Comparison of ENCODE assay signal across 30 mouse cellular contexts in genomic region chr8:65053554-65053953, GRCm38 (mm10). TPM values are rescaled to one million over a fixed set of nuclear protein-coding genes. Genes with fewer than 3 reads are reported as not detected.
A peak's percentile ranks its signal among the peaks of the same experiment; 100 is the strongest.
DNase-seq lines count a peak whose midpoint lies in the region; ATAC-seq and TF ChIP-seq lines count a peak whose summit lies in the region.
"Had no signal": no experiment of that assay in that cellular context is flagged by ENCODE, and none has a peak within 500 bp of the region (broad histone marks: within the 10 kb centered on the region; RNA-seq: fewer than 3 reads in every experiment).

No protein-coding gene starts in this region.

- no peaks in the 10 kb centered on the region for H3K4me1 ChIP-seq in midbrain, embryonic 11.5 days (ENCODE audit: control insufficient read depth, insufficient read depth, low read length)
- no peaks in the 10 kb centered on the region for H3K4me1 ChIP-seq in midbrain, embryonic 10.5 days
- peaks cover 25% of the 10 kb centered on the region for H3K4me1 ChIP-seq in limb, embryonic 10.5 days
- peaks cover 19% of the 10 kb centered on the region for H3K4me1 ChIP-seq in limb, embryonic 13.5 days
- H3K4me1 ChIP-seq: forebrain, embryonic 10.5 days; forebrain, embryonic 13.5 days; heart, embryonic 12.5 days; heart, embryonic 15.5 days; hindbrain, embryonic 15.5 days had no signal

- no peak for ATAC-seq in midbrain, embryonic 11.5 days (ENCODE audit: low FRiP score)
- no peak for ATAC-seq in limb, embryonic 13.5 days (ENCODE audit: low FRiP score, low read depth)
- ATAC-seq: forebrain, embryonic 13.5 days; forebrain, embryonic 16.5 days had no signal

- H3K36me3 ChIP-seq in midbrain, embryonic 11.5 days (ENCODE audit: control insufficient read depth, insufficient read depth, low read length) = no peaks in the 10 kb centered on the region
- no peaks in the 10 kb centered on the region for H3K36me3 ChIP-seq in midbrain, embryonic 10.5 days
- H3K36me3 ChIP-seq in limb, embryonic 10.5 days = no peaks in the 10 kb centered on the region
- no peaks in the 10 kb centered on the region for H3K36me3 ChIP-seq in limb, embryonic 13.5 days
- H3K36me3 ChIP-seq: forebrain, embryonic 10.5 days; heart, embryonic 12.5 days; heart, embryonic 15.5 days; hindbrain, embryonic 15.5 days had no signal

- H3K9ac ChIP-seq in midbrain, embryonic 11.5 days (ENCODE audit: low read length) = no peak overlapping the region
- no peak overlapping the region for H3K9ac ChIP-seq in limb, embryonic 13.5 days
- H3K9ac ChIP-seq: forebrain, embryonic 13.5 days; heart, embryonic 12.5 days; heart, embryonic 15.5 days; hindbrain, embryonic 15.5 days had no signal

- H3K4me3 ChIP-seq in midbrain, embryonic 11.5 days (ENCODE audit: low read depth, low read length) = no peak overlapping the region
- no peak overlapping the region for H3K4me3 ChIP-seq in midbrain, embryonic 10.5 days
- no peak overlapping the region for H3K4me3 ChIP-seq in limb, embryonic 10.5 days
- no peak overlapping the region for H3K4me3 ChIP-seq in limb, embryonic 13.5 days
- no peak overlapping the region for H3K4me3 ChIP-seq in layer of hippocampus, adult 2 months
- H3K4me3 ChIP-seq: forebrain, embryonic 10.5 days; forebrain, embryonic 13.5 days; heart, embryonic 12.5 days; heart, embryonic 15.5 days; hindbrain, embryonic 15.5 days had no signal

- no peak overlapping the region for H3K27ac ChIP-seq in midbrain, embryonic 11.5 days (ENCODE audit: low read depth, low read length)
- no peak overlapping the region for H3K27ac ChIP-seq in midbrain, embryonic 10.5 days (replicated peaks)
- peak overlapping the region; percentile 85 for H3K27ac ChIP-seq in limb, embryonic 10.5 days
- peak overlapping the region; percentile 40 for H3K27ac ChIP-seq in limb, embryonic 13.5 days
- no peak overlapping the region for H3K27ac ChIP-seq in layer of hippocampus, adult 2 months
- H3K27ac ChIP-seq: forebrain, embryonic 10.5 days; forebrain, embryonic 13.5 days; heart, embryonic 15.5 days; hindbrain, embryonic 15.5 days had no signal

- H3K27me3 ChIP-seq in midbrain, embryonic 11.5 days (ENCODE audit: control insufficient read depth, insufficient read depth, low read length) = no peaks in the 10 kb centered on the region
- H3K27me3 ChIP-seq in midbrain, embryonic 10.5 days (ENCODE audit: low read depth, poor library complexity, severe bottlenecking) = no peaks in the 10 kb centered on the region
- no peaks in the 10 kb centered on the region for H3K27me3 ChIP-seq in limb, embryonic 10.5 days (ENCODE audit: low read depth, poor library complexity, severe bottlenecking)
- H3K27me3 ChIP-seq in limb, embryonic 13.5 days = no peaks in the 10 kb centered on the region
- H3K27me3 ChIP-seq: forebrain, embryonic 13.5 days; heart, embryonic 12.5 days; heart, embryonic 15.5 days; hindbrain, embryonic 15.5 days had no signal

- no peaks in the 10 kb centered on the region for H3K9me3 ChIP-seq in midbrain, embryonic 11.5 days (ENCODE audit: control insufficient read depth, low read length)
- no peaks in the 10 kb centered on the region for H3K9me3 ChIP-seq in midbrain, embryonic 10.5 days (replicated peaks)
- no peaks in the 10 kb centered on the region for H3K9me3 ChIP-seq in limb, embryonic 10.5 days (replicated peaks)
- H3K9me3 ChIP-seq in limb, embryonic 13.5 days = no peaks in the 10 kb centered on the region
- H3K9me3 ChIP-seq: forebrain, embryonic 10.5 days; forebrain, embryonic 13.5 days; heart, embryonic 12.5 days; heart, embryonic 15.5 days; hindbrain, embryonic 15.5 days had no signal

- no peak overlapping the region for H3K4me2 ChIP-seq in midbrain, embryonic 11.5 days
- H3K4me2 ChIP-seq in limb, embryonic 13.5 days (replicated peaks) = no peak overlapping the region
- H3K4me2 ChIP-seq: forebrain, embryonic 13.5 days; heart, embryonic 12.5 days; heart, embryonic 15.5 days; hindbrain, embryonic 15.5 days had no signal

- 87% methylated on average over 3 of the region's 3 CpGs for WGBS in midbrain, embryonic 11.5 days
- 93% methylated on average over 3 of the region's 3 CpGs for WGBS in midbrain, embryonic 10.5 days
- WGBS in limb, embryonic 10.5 days = 46% methylated on average over 3 of the region's 3 CpGs
- WGBS in limb, embryonic 13.5 days = 34% methylated on average over 3 of the region's 3 CpGs

- peak; percentile 12 for DNase-seq in midbrain, embryonic 11.5 days (ENCODE audit: low spot score, missing footprints)
- no peak for DNase-seq in midbrain, embryonic 10.5 days (ENCODE audit: low spot score)
- peak; percentile 57 for DNase-seq in ES-CJ7 (ENCODE audit: low read depth, low spot score)
- no peak for DNase-seq in limb, embryonic 10.5 days (ENCODE audit: low spot score)
- no peak for DNase-seq in heart, postnatal 10 days
- no peak for DNase-seq in layer of hippocampus, adult 2 months (ENCODE audit: low spot score in 2 of 2)
- DNase-seq: adrenal gland, postnatal 10 days; adrenal gland, postnatal 36 days; cerebellum, adult 18-20 months; cerebellum, adult 9-10 months; cerebellum, postnatal 14 days; gastrocnemius, postnatal 10 days; gastrocnemius, postnatal 36 days; heart, postnatal 14 days; heart, postnatal 4 days had no signal

- intact Hi-C loops in heart, postnatal 10 days (cut with DNase I) = no loop called here

- TF ChIP-seq CTCF in layer of hippocampus, adult 2 months (conservative IDR thresholded peaks at IDR 0.05) = no peak

RNA-seq across cellular contexts. Expression of gene Apela, which starts 16.4 kb away (rescaled TPM):
- polyA plus RNA-seq in midbrain, embryonic 11.5 days (2014; fragmentation: Nextera tagmentation; extraction: Ambion mirVana) = 1.3 and 2.3 TPM in 2 replicates
- polyA plus RNA-seq in midbrain, embryonic 10.5 days (2016; fragmentation: Nextera tagmentation; extraction: Ambion mirVana) = 1.5 and 1.6 TPM in 2 replicates
- polyA plus RNA-seq in limb, embryonic 10.5 days (2016; fragmentation: Nextera tagmentation; extraction: Ambion mirVana) = 1.8 and 2.4 TPM in 2 replicates
- 12.4 and 14.1 TPM in 2 replicates for polyA plus RNA-seq in limb, embryonic 13.5 days (2015; fragmentation: Nextera tagmentation; extraction: Ambion mirVana)
- under 1 TPM; 0.35 to 0.45 TPM for total RNA-seq in heart, postnatal 10 days (2021)
- total RNA-seq in layer of hippocampus, adult 2 months (2021) = under 1 TPM in 1 of 2 experiments, not detected in 1; 0.91 TPM
- total RNA-seq: adrenal gland, adult 18-20 months; adrenal gland, postnatal 10 days; adrenal gland, postnatal 36 days; gastrocnemius, adult 18-20 months; gastrocnemius, postnatal 10 days; gastrocnemius, postnatal 36 days; granulocyte monocyte progenitor cell, adult 5-6 weeks; heart, postnatal 14 days; MEL had no signal

RNA-seq across cellular contexts. Expression of gene Gm10663, which starts 21.3 kb away (rescaled TPM):
- not detected in 2 replicates for polyA plus RNA-seq in midbrain, embryonic 11.5 days (2014; fragmentation: Nextera tagmentation; extraction: Ambion mirVana)
- not detected in 2 replicates for polyA plus RNA-seq in midbrain, embryonic 10.5 days (2016; fragmentation: Nextera tagmentation; extraction: Ambion mirVana)
- polyA plus RNA-seq in limb, embryonic 10.5 days (2016; fragmentation: Nextera tagmentation; extraction: Ambion mirVana) = not detected in 2 replicates
- not detected in 2 replicates for polyA plus RNA-seq in limb, embryonic 13.5 days (2015; fragmentation: Nextera tagmentation; extraction: Ambion mirVana)
- total RNA-seq in heart, postnatal 10 days (2021) = not detected
- not detected for total RNA-seq in layer of hippocampus, adult 2 months (2021)
- total RNA-seq: adrenal gland, adult 18-20 months; adrenal gland, postnatal 10 days; adrenal gland, postnatal 36 days; gastrocnemius, adult 18-20 months; gastrocnemius, postnatal 10 days; gastrocnemius, postnatal 36 days; granulocyte monocyte progenitor cell, adult 5-6 weeks; heart, postnatal 14 days; heart, postnatal 4 days; MEL had no signal
- polyA plus RNA-seq: embryonic facial prominence, embryonic 11.5 days; embryonic facial prominence, embryonic 14.5 days; forebrain, embryonic 10.5 days; forebrain, embryonic 13.5 days; forebrain, embryonic 16.5 days; heart, embryonic 12.5 days; heart, embryonic 15.5 days; hindbrain, embryonic 11.5 days; hindbrain, embryonic 15.5 days; intestine, embryonic 14.5 days had no signal

RNA-seq across cellular contexts. Expression of gene Trim60, which starts 35.2 kb away (rescaled TPM):
- not detected in 2 replicates for polyA plus RNA-seq in midbrain, embryonic 11.5 days (2014; fragmentation: Nextera tagmentation; extraction: Ambion mirVana)
- not detected in 2 replicates for polyA plus RNA-seq in midbrain, embryonic 10.5 days (2016; fragmentation: Nextera tagmentation; extraction: Ambion mirVana)
- polyA plus RNA-seq in limb, embryonic 10.5 days (2016; fragmentation: Nextera tagmentation; extraction: Ambion mirVana) = not detected in 2 replicates
- 0.05 and 0.11 TPM in 2 replicates for polyA plus RNA-seq in limb, embryonic 13.5 days (2015; fragmentation: Nextera tagmentation; extraction: Ambion mirVana)
- not detected for total RNA-seq in heart, postnatal 10 days (2021)
- total RNA-seq in layer of hippocampus, adult 2 months (2021) = not detected
- total RNA-seq: adrenal gland, adult 18-20 months; adrenal gland, postnatal 10 days; adrenal gland, postnatal 36 days; gastrocnemius, adult 18-20 months; gastrocnemius, postnatal 10 days; gastrocnemius, postnatal 36 days; granulocyte monocyte progenitor cell, adult 5-6 weeks; heart, postnatal 14 days; heart, postnatal 4 days; MEL had no signal
- polyA plus RNA-seq: embryonic facial prominence, embryonic 11.5 days; embryonic facial prominence, embryonic 14.5 days; forebrain, embryonic 10.5 days; forebrain, embryonic 13.5 days; forebrain, embryonic 16.5 days; heart, embryonic 15.5 days; hindbrain, embryonic 11.5 days; hindbrain, embryonic 15.5 days; intestine, embryonic 14.5 days had no signal

RNA-seq across cellular contexts. Expression of gene Trim61, which starts 35.2 kb away (rescaled TPM):
- polyA plus RNA-seq in midbrain, embryonic 11.5 days (2014; fragmentation: Nextera tagmentation; extraction: Ambion mirVana) = not detected in 2 replicates
- 0.07 TPM in 1 of 2 replicates, not detected in the other for polyA plus RNA-seq in midbrain, embryonic 10.5 days (2016; fragmentation: Nextera tagmentation; extraction: Ambion mirVana)
- not detected in 2 replicates for polyA plus RNA-seq in limb, embryonic 10.5 days (2016; fragmentation: Nextera tagmentation; extraction: Ambion mirVana)
- 0.18 and 0.25 TPM in 2 replicates for polyA plus RNA-seq in limb, embryonic 13.5 days (2015; fragmentation: Nextera tagmentation; extraction: Ambion mirVana)
- not detected for total RNA-seq in heart, postnatal 10 days (2021)
- total RNA-seq in layer of hippocampus, adult 2 months (2021) = not detected
- total RNA-seq: adrenal gland, adult 18-20 months; adrenal gland, postnatal 10 days; adrenal gland, postnatal 36 days; gastrocnemius, adult 18-20 months; gastrocnemius, postnatal 10 days; gastrocnemius, postnatal 36 days; granulocyte monocyte progenitor cell, adult 5-6 weeks; heart, postnatal 14 days; heart, postnatal 4 days; MEL had no signal
- polyA plus RNA-seq: embryonic facial prominence, embryonic 11.5 days; embryonic facial prominence, embryonic 14.5 days; forebrain, embryonic 13.5 days; forebrain, embryonic 16.5 days; heart, embryonic 15.5 days; hindbrain, embryonic 11.5 days; hindbrain, embryonic 15.5 days; intestine, embryonic 14.5 days had no signal

Comparison
In these comparisons a context has a peak if more than half of its experiments do, and no peak if none do; other contexts are left out.
1. DNase-seq: peak in midbrain, embryonic 11.5 days (single experiment) and ES-CJ7 (single experiment); none in midbrain, embryonic 10.5 days (single experiment), limb, embryonic 10.5 days (single experiment), heart, postnatal 10 days (0 of 2) and layer of hippocampus, adult 2 months (0 of 2).
2. H3K27ac ChIP-seq: peak in limb, embryonic 10.5 days (single experiment) and limb, embryonic 13.5 days (single experiment); none in midbrain, embryonic 11.5 days (single experiment), midbrain, embryonic 10.5 days (single experiment) and layer of hippocampus, adult 2 months (single experiment).